Mouse (Mus musculus): ENCODE measurements around the gene Hsd17b3. TPM values are rescaled to one million over a fixed set of nuclear protein-coding genes. Genes with fewer than 3 reads are reported as not detected.

Hsd17b3 gene
- total RNA-seq, 1 experiment from 2014 or later = 1.2 TPM

DNA sequence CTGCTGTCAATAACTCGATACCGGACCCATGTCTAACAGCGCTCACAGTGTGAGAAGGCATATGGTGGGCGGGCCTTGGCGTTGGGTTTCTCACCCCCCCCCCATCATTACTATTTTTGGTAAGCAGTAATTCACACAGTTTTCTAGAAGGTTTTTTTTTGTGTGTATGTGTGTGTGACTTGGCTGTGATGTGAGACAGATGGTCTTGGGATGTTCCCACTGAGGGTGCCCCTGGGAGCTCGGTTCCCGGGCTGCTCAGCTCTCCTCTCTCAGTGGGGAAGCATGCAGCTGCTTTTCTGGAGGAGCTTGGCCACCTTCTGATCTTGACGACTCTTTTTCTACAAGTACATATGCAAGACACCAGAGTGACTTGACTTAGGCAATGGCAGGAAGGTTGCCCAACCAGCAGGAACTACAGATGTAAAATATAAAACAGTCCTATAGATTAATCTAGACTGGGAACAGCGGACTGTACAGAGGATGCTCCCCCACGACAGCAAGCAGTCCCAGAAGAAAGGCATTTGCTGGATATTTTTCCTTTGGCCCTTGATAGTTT lies 70.4 kb downstream of the Hsd17b3 start:
- DNase-seq = no peak

- no peak for DNase-seq
Measured at GRCm38 (mm10) chr13:64016048-64016447, 73.0 kb downstream of the Hsd17b3 start.

DNA sequence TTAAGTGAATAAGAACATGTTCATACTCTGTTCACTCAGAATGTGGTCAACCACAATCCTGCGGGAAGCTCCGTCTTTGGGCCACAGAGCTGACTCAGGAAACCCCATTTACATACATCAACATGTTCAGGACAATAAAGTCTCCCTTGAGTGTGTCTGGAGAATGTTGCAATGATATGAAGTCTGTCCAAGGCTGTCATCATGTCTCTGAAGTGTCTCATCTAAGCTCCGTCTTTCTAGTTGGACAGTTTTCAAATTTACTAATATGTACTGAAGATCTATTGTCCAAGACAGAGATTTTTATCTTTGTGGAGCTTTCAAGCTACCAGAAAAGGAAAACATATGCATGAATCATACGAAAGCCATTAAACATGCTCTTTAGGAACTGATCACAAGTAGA lies 77.9 kb downstream of the Hsd17b3 start:
- no peak for DNase-seq

Other genes starting within 250 kb of the Hsd17b3 start
- 7.5 and 9.0 TPM in 2 replicates for gene Slc35d2, start 40.1 kb upstream of the Hsd17b3 start, total RNA-seq (2021)
- 33.6 and 39.7 TPM in 2 replicates for gene Zfp367, start 64.0 kb upstream of the Hsd17b3 start, total RNA-seq (2021)
- gene Habp4, start 72.6 kb upstream of the Hsd17b3 start, total RNA-seq (2021) = 30.9 and 34.2 TPM in 2 replicates
- gene Cdc14b, start 186.1 kb upstream of the Hsd17b3 start, total RNA-seq (2021) = 9.7 and 10.2 TPM in 2 replicates
- gene Aaed1, start 223.5 kb upstream of the Hsd17b3 start, total RNA-seq (2021) = 47.8 and 54.8 TPM in 2 replicates